Mouse (Mus musculus): ENCODE measurements around the gene Nek6.

DNA sequence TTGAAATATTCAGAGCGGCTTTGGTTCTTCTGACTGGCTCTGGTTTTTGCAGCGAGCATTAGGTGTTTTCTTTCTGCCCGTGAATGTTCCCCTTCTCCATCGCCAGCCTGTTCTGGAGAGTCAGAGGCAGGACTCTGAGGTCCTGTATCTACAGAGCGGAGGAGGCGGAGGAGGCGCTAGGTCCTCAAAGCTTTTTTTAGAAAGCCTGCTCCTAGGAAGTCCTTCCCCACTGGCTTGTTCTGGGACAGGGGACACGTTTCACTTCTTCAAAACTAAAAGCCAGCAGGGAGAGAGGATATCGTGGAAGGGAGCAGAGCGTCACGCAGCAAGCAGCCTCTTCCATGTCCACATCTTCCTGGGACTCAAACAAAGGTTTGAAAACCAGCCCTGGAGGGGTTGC lies 26.9 kb upstream of the Nek6 start:
- TF ChIP-seq CTCF (IDR thresholded peaks at IDR 0.05; ENCODE audit: insufficient read depth, low read length) (no peak), POLR2A (IDR thresholded peaks at IDR 0.05; ENCODE audit: borderline replicate concordance, extremely low read depth, low read depth, low read length) (no peak)
